Mouse (Mus musculus): ENCODE measurements around the gene Lyzl6.

- TF ChIP-seq POLR2A (IDR thresholded peaks at IDR 0.05; ENCODE audit: insufficient read length, low read depth) (no peak), POLR2AphosphoS2 (IDR thresholded peaks at IDR 0.05; ENCODE audit: insufficient read length, low read depth) (peak; percentile 12)
These were observed 36.9 kb upstream of the Lyzl6 start for GRCm38 (mm10) chr11:103675556-103675955.

Data from myocyte (in vitro differentiated cells).